Mouse (Mus musculus) thymus, adult 2 months (tissue): ENCODE results near the gene Foxm1.

Experiments used
- CTCF ChIP-seq: fragments of 200-500 bp; IDR thresholded peaks from 2 replicates; pipeline ENCODE4 v1.5.1; 2012; ENCODE audit warnings: mild to moderate bottlenecking, control low read depth, low read length, moderate library complexity, borderline replicate concordance; ENCODE audit not compliant: control insufficient read depth, poor library complexity, insufficient read depth; ENCODE audit errors: extremely low read depth
- POLR2A ChIP-seq: fragments of 200-500 bp; IDR thresholded peaks from 2 replicates; pipeline ENCODE4 v1.6.1; 2012; ENCODE audit warnings: mild to moderate bottlenecking, low read length, control low read depth, moderate library complexity; ENCODE audit not compliant: control insufficient read depth, poor library complexity, insufficient read depth; ENCODE audit errors: extremely low read depth

DNA sequence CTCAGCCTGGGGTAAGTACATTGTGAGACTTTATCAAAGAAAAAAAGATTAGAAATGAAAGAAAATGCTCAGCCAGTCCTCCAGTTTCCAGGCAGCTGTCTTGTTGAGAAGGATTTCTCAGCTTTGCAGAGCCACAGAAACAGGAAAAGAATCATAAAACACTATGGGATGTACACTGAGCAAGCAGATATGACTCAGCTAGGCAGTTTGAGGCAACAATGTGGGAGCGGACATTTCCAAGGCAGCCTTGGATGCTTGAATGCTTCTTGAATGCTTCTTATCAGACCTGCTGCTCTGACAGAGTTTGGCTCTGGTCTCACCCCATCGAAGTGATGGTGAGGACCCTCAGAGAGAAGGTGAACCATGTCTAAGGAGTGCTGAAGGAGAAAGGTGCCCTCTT is 58.3 kb downstream of the Foxm1 start:
- no peak for TF ChIP-seq POLR2A
- no peak for TF ChIP-seq CTCF
